Mouse (Mus musculus) limb, embryonic 12.5 days (tissue): ENCODE measurements around the gene Olfr829. TPM values are rescaled to one million over a fixed set of nuclear protein-coding genes. Genes with fewer than 3 reads are reported as not detected.
"Not testable (repeated sequence)": the region's sequence is repeated elsewhere in the genome, so short reads cannot be mapped to it uniquely, and the experiment has no call there.

Experiments used
- ATAC-seq: fragments of 200-750 bp; cut with Nextera tagmentation; 2 replicates; pipeline ENCODE4 v1.8.0; 2017; ENCODE audit warnings: low read depth, moderate TSS enrichment; ENCODE audit not compliant: insufficient number of reproducible peaks, insufficient read depth, low FRiP score, low TSS enrichment
- H3K27ac ChIP-seq: fragments of 300-500 bp; sonication (generic); 2 replicates; pipeline ENCODE4 v1.5.1; 2016; ENCODE audit warnings: mild to moderate bottlenecking, moderate library complexity
- H3K27me3 ChIP-seq: fragments of 300-500 bp; sonication (generic); 2 replicates; pipeline ENCODE4 v1.6.1; 2016; ENCODE audit warnings: mild to moderate bottlenecking, moderate library complexity
- H3K36me3 ChIP-seq: fragments of 300-500 bp; sonication (generic); 2 replicates; pipeline ENCODE4 v1.6.1; 2016; ENCODE audit warnings: mild to moderate bottlenecking, moderate library complexity
- H3K4me1 ChIP-seq: fragments of 300-500 bp; sonication (generic); replicated peaks from 2 replicates; pipeline ENCODE4 v1.6.1; 2016
- H3K4me2 ChIP-seq: fragments of 300-500 bp; sonication (generic); 2 replicates; pipeline ENCODE4 v1.6.1; 2016; ENCODE audit warnings: mild to moderate bottlenecking, moderate library complexity
- H3K4me3 ChIP-seq: fragments of 300-500 bp; sonication (generic); replicated peaks from 2 replicates; pipeline ENCODE4 v1.5.1; 2016; ENCODE audit warnings: mild to moderate bottlenecking
- H3K9ac ChIP-seq: fragments of 300-500 bp; sonication (generic); replicated peaks from 2 replicates; pipeline ENCODE4 v1.6.1; 2016; ENCODE audit warnings: mild to moderate bottlenecking, moderate library complexity
- H3K9me3 ChIP-seq: fragments of 300-500 bp; sonication (generic); 2 replicates; pipeline ENCODE4 v1.6.1; 2016; ENCODE audit warnings: mild to moderate bottlenecking, moderate library complexity
- WGBS: fragments of 180-500 bp; shearing (Covaris S2); methylation state at CpG from one replicate; pipeline ENCODE4 v1.1.7; 2016; 5-methylcytosine and 5-hydroxymethylcytosine counted together
- polyA plus RNA-seq: library from polyadenylated mRNA; unstranded; fragments of >200 nt; fragmentation: Nextera tagmentation; extraction: Ambion mirVana; gene quantifications from 2 replicates; pipeline ENCODE4 v1.2.1, GENCODE M21; 2016

The Olfr829 gene
- not detected in 2 replicates for polyA plus RNA-seq

GRCm38 (mm10) chr9:18854633-18855032 is at the start of gene Olfr829:
Olfr829 (plus strand) TSS chr9:18854933.
- Histone ChIP-seq H3K9ac (no peak within 1 kb of the TSS), H3K36me3 (no peaks in the 10 kb centered on the region), H3K4me2 (no peak within 1 kb of the TSS), H3K4me3 (no peak within 1 kb of the TSS), H3K4me1 (no peaks in the 10 kb centered on the region), H3K9me3 (no peaks in the 10 kb centered on the region), H3K27ac (no peak within 1 kb of the TSS), H3K27me3 (no peaks in the 10 kb centered on the region)
- no peak for ATAC-seq
- WGBS: 76% methylated on average over 1 of the region's 1 CpGs

- no peaks in the 10 kb centered on the region for H3K27me3 ChIP-seq
- no peaks in the 10 kb centered on the region for H3K9me3 ChIP-seq
- H3K27ac ChIP-seq: no peak within 1 kb of the TSS
- no peak for ATAC-seq
- H3K9ac ChIP-seq: no peak within 1 kb of the TSS
- no peak within 1 kb of the TSS for H3K4me2 ChIP-seq
- H3K4me3 ChIP-seq: no peak within 1 kb of the TSS
- no peaks in the 10 kb centered on the region for H3K36me3 ChIP-seq
- H3K4me1 ChIP-seq: no peaks in the 10 kb centered on the region
These were observed 35.3 kb upstream of the Olfr829 start, which contains the start of gene Olfr828 for GRCm38 (mm10) chr9:18819426-18819825. Olfr828 (minus strand) TSS chr9:18819526.

GRCm38 (mm10) chr9:18874393-18874792 is 19.7 kb downstream of the Olfr829 start, which contains the start of gene Olfr830:
Olfr830 (plus strand) TSS chr9:18874693.
- Histone ChIP-seq H3K9ac (no peak within 1 kb of the TSS), H3K27me3 (no peaks in the 10 kb centered on the region), H3K9me3 (no peaks in the 10 kb centered on the region), H3K4me1 (no peaks in the 10 kb centered on the region), H3K36me3 (no peaks in the 10 kb centered on the region), H3K4me3 (no peak within 1 kb of the TSS), H3K4me2 (no peak within 1 kb of the TSS), H3K27ac (no peak within 1 kb of the TSS)
- no peak for ATAC-seq

- not testable (repeated sequence) for ATAC-seq, H3K4me1 ChIP-seq, H3K4me2 ChIP-seq, H3K27me3 ChIP-seq, H3K27ac ChIP-seq, H3K9ac ChIP-seq, H3K4me3 ChIP-seq, H3K9me3 ChIP-seq, H3K36me3 ChIP-seq
- 82% methylated on average over 2 of the region's 2 CpGs for WGBS
These were observed 53.0 kb downstream of the Olfr829 start for GRCm38 (mm10) chr9:18907699-18908098.

Other genes starting within 250 kb of the Olfr829 start
- gene Muc16, start 180.4 kb upstream of the Olfr829 start, polyA plus RNA-seq: not detected in 2 replicates
- gene Olfr24, start 90.9 kb upstream of the Olfr829 start, polyA plus RNA-seq: not detected in 2 replicates
- not detected in 2 replicates for gene Olfr828, start 35.4 kb upstream of the Olfr829 start, polyA plus RNA-seq
- not detected in 2 replicates for gene Olfr830, start 19.8 kb downstream of the Olfr829 start, polyA plus RNA-seq
- gene Olfr832, start 82.2 kb downstream of the Olfr829 start, polyA plus RNA-seq: not detected in 2 replicates
- not detected in 2 replicates for gene Olfr834, start 133.1 kb downstream of the Olfr829 start, polyA plus RNA-seq
- not detected in 2 replicates for gene Olfr835, start 177.8 kb downstream of the Olfr829 start, polyA plus RNA-seq